Mouse (Mus musculus) spleen, postnatal 0 days (tissue): Measurements from ENCODE around the gene BC025920. TPM values are rescaled to one million over a fixed set of nuclear protein-coding genes. Genes with fewer than 3 reads are reported as not detected.

Source experiments
- polyA plus RNA-seq: library from polyadenylated mRNA; unstranded; fragments of >200 nt; fragmentation: Nextera tagmentation; extraction: Ambion mirVana; gene quantifications from 2 replicates; pipeline ENCODE4 v1.2.1, GENCODE M21; 2015

The BC025920 gene
- polyA plus RNA-seq, result 0.66 and 0.74 TPM in 2 replicates

DNA sequence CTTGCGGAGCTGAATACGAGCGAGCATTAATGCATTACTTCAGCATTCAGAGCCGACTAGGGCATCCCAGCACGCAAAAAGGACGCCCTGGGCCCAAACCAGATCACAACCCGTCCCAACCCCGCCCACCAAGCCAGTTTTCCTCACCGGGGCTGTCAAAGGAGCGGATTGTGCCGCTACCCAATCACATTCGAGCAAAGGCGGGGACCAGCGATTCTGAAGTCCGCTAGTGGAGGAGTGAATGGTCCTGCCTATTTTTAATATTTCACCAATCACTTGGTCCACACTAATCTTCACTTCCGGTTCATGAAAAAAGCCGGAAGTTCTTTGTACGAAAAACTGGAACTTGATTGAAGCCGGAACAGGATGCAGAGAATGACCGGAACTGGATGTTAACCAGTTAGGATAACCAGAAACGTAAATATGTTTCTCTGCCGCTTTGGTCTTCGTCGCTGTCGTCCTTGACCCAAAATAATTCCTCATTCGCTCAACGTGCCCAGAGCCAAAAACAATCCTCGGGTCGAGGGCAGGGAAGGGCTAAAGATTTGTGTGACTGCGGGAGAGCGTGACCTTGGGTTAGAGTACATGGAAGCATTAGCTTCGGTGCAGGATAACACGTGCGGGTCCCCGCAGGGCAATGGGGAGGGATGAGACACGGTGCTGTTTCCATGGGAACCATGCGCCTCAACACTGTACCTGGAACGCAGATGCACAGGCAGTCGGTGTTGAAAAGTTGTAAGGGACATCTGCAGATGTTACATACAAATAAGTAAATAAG, at the start of gene BC025920:
BC025920 (plus strand) TSS at position 297 of the 778 bp plus-strand sequence.

DNA sequence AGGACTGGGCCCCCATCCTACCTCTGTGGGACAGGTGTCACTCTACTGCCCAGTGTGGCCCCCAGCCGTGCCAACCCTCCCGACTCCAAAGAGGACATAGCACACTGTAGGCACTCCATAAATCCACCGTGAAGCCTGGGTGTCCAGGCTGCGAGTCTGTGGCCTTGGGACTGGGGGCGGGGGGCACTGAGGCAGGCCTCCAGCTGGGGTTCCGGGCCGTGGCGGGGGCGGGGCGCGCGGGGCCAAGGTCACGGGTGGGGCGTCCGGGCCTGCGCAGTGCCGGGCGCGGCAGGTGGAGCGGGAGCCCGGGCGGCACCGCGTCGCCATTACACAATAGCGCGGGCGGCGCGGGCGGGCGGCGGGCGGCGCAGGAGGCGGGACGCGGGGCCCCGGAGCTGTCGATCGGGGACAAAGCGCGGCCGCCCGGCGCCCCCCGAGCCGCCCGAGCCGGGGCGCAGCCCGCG, 46.9 kb upstream of the BC025920 start, which contains the start of gene Aes:
Aes (plus strand) TSS at position 326 of the 464 bp plus-strand sequence.

DNA sequence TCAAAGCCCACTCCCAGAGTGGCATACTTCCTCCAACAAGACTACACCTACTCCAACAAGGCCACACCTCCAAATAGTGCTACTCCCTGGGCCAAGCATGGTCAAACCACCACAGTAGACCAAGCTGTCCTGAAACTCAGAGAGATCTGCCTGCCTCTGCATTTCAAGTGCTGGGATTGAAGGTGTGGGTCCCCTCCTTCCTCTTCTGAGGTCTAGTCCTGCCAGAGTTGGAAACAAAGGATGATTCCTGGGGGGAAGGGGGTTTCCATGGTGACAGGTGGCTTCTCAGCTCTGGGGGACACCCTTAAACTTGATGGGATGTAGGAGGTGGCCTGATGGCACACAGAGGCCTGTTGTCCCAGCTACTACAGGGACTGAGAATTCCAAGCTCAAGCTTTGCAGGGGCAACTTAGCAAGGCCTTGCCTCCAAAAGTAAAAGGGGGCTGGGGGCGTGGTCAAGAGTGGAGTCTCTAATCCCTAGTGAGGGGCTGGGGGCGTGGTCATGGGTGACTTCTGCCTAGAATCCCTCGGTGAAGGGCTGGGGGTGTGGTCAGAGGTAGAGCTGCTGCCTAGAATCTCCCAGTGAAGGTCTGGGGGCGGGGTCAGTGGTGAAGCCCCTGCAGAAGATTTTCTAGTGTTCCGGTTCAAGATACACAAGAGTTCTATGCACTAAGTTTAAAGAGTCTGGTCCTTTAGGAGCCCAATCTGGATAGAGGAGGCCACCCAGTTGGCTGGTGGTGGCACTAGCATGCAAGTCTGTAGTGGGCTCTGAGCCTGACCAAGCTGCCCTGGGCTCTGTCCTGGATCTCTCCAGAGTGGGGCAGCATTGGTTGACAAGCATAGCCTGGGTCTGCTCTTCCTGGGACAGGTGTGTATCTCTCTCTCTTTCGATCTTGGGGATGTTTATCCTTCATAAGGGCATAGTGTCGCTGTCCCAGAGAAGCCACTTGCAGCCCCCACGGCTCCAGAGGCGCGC, 31.7 kb upstream of the BC025920 start, which contains the start of gene Tle2:
Tle2 (plus strand) TSS at position 481 of the 976 bp plus-strand sequence.

DNA sequence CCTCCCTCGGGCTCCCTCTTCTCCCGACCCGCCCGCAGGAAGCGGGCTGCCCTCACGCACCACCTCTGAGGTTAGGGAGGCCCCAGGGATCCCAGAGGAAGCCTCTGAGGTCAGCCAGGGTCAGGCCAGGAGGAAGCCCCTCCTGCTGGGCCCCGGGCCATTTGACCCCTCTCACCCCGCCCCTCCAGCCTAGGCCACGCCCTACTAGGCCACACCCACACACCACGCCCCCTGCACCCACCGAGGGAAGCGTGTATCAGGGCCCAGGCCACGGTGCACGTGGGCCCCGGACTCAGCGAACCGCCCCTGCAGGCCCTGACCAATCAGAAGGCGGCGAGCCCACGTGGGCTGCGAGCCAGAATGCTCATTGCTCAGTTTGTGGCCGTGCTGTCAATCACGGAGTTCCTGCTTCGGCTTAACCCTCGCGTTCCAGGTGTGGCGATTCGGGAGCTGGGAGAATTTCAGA, 5.3 kb upstream of the BC025920 start, which contains the start of gene Tle6:
Tle6 (minus strand) TSS at position 336 of the 466 bp plus-strand sequence.

DNA sequence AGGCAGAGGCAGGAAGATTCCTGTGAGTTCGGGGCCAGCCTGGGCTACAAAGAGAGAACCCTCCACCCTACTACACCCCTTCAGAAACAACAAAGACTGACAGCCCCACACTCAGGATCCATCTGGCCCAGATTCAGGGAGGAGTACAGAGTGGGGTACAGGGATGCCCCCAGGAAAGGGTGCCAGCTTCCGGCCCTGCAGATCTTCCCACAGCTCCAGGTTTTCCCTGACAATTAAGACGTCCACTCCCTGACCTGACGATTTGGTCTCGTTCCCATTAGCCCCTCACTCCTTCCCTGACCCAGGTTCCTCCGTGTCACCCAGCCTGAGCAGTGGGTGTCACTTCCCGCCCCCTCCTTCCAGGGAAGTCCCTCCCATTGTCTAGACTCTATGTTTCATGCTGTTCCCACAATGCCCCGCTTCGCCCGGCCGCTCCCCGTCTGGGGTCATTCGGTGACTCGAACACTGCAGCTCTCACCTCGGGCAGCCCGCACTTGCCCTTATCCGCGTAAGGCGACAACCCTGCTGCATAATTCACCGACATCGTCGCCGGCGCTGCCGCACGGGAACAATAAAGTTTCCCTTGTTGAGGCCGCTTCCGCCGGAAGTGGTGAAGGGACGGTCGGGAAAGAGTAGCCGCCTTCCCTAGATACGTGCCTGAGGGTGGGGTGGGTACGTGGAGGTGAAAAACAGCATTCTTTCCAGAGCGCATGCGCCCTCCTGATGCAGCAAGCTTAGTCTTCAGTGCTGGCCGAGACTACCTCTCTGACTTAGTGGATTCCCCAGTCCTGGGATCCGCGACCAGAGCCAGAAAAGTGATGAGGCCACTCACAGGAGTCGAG, 21.1 kb downstream of the BC025920 start, which contains the start of gene Sirt6:
Sirt6 (minus strand) TSS at position 804 of the 842 bp plus-strand sequence.

DNA sequence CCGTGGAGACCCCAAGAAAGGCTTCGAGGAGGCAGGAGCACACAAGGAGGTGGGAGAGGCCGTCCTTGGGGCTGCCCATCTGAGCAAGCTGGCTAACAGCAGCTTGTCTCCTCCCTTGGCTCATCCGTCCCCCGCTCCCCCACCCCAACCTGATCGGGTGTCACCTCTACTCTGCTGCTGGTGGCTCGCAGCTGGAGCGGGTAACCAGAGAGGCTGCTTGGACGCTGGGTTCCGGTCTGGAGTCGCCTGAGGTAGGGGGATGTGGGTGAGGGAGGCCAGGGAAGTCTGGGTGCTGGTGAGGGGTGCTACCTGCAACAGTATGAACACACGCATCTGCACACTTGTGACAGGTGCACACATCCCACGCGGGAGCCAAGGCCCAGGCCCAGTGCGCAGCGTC, 22.3 kb downstream of the BC025920 start, which contains the start of gene Ankrd24:
Ankrd24 (plus strand) TSS at position 151 of the 400 bp plus-strand sequence.

DNA sequence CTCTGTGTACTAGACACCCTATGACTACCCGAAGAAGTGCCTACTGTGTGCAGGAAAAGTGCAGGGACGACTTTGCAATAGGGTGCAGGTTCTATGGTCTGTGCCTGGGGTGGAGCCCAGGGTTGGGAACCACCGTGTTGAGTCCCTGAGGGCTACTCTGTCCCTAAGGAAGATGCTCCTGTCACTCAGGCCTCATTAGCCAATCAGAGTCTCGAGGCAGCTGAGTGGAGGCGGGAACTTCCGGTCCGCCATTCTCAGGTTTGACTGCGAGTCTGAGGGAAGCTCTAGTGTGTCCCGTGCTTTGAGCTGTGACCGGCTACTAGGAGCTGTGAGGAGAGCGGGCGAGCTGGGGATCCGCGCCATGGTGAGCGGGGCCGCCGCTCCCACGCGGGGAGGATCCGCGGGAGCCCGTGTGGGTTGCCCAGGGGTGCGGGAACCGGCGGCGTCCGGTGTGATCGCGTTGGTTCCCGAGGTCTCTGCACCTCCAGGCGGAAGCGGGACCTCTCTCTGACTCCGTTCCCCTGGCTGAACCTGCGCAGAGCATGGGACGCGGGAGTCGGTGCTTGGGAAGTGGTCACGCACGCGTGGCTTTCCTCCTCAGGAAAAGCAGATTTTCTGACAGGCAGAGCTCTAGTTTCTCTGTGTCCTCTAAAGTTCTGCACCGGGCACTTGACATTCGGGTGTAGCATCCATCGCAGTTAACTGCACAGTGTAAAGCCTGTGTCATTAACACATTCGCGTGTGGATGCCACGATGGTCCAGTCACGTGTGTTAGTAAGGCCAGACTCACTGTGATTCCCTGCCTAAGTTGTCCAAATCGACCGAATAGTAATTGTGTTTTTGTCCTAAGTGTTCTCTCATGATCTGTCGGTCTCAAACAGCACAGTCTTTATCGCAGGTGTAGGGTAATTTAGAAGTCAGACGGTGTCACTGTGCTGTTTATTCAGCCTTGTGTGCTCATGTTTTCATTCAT, 43.0 kb downstream of the BC025920 start, which contains the start of gene Gm10778:
Gm10778 (plus strand) TSS at position 257 of the 973 bp plus-strand sequence.

Other genes with a start within 250 kb of the BC025920 start
- gene Mfsd12, start 248.8 kb upstream of the BC025920 start, polyA plus RNA-seq, result 14.5 and 14.7 TPM in 2 replicates
- gene 4930404N11Rik, start 240.5 kb upstream of the BC025920 start, polyA plus RNA-seq, result 2.2 and 2.5 TPM in 2 replicates
- gene Fzr1, start 227.8 kb upstream of the BC025920 start, polyA plus RNA-seq, result 142 and 145 TPM in 2 replicates
- gene Dohh, start 221.8 kb upstream of the BC025920 start, polyA plus RNA-seq, result 71.6 and 73.6 TPM in 2 replicates
- 1.6 and 1.8 TPM in 2 replicates for gene Gm48551, start 221.8 kb upstream of the BC025920 start, polyA plus RNA-seq
- gene Gm48552, start 217.3 kb upstream of the BC025920 start, polyA plus RNA-seq, result 0.59 TPM in 1 of 2 replicates, not detected in the other
- 2.9 and 3.5 TPM in 2 replicates for gene Smim24, start 213.2 kb upstream of the BC025920 start, polyA plus RNA-seq
- 23.4 and 30.6 TPM in 2 replicates for gene Nfic, start 150.6 kb upstream of the BC025920 start, polyA plus RNA-seq
- 0.07 and 0.20 TPM in 2 replicates for gene Celf5, start 123.6 kb upstream of the BC025920 start, polyA plus RNA-seq
- 34.4 and 39.8 TPM in 2 replicates for gene Ncln, start 109.9 kb upstream of the BC025920 start, polyA plus RNA-seq
- 16.0 and 23.3 TPM in 2 replicates for gene S1pr4, start 106.1 kb upstream of the BC025920 start, polyA plus RNA-seq
- 13.1 and 15.7 TPM in 2 replicates for gene Gna15, start 82.0 kb upstream of the BC025920 start, polyA plus RNA-seq
- 14.8 and 19.3 TPM in 2 replicates for gene Gna11, start 61.1 kb upstream of the BC025920 start, polyA plus RNA-seq
- 209 and 247 TPM in 2 replicates for gene Aes, start 46.8 kb upstream of the BC025920 start, polyA plus RNA-seq
- gene Tle2, start 31.7 kb upstream of the BC025920 start, polyA plus RNA-seq, result 20.3 and 29.4 TPM in 2 replicates
- 5.4 and 7.7 TPM in 2 replicates for gene Tle6, start 5.2 kb upstream of the BC025920 start, polyA plus RNA-seq
- 14.4 and 17.7 TPM in 2 replicates for gene Sirt6, start 21.5 kb downstream of the BC025920 start, polyA plus RNA-seq
- gene Ankrd24, start 22.3 kb downstream of the BC025920 start, polyA plus RNA-seq, result 2.4 and 3.3 TPM in 2 replicates
- 1.9 and 2.2 TPM in 2 replicates for gene Gm10778, start 42.8 kb downstream of the BC025920 start, polyA plus RNA-seq
- gene Zfp433, start 98.6 kb downstream of the BC025920 start, polyA plus RNA-seq, result 6.6 and 6.8 TPM in 2 replicates
- 0.89 and 1.9 TPM in 2 replicates for gene Gm3055, start 164.9 kb downstream of the BC025920 start, polyA plus RNA-seq
- 0.99 and 1.2 TPM in 2 replicates for gene Gm4767, start 205.9 kb downstream of the BC025920 start, polyA plus RNA-seq